Mouse (Mus musculus) myocyte (in vitro differentiated cells): ENCODE measurements around the gene Ankrd63.

ENCODE experiments used
- E2F4 ChIP-seq: IDR thresholded peaks from one replicate; pipeline ENCODE4 v1.6.1; 2011; ENCODE audit warnings: mild to moderate bottlenecking, control low read depth, moderate library complexity; ENCODE audit not compliant: insufficient read depth
- MAX ChIP-seq: IDR thresholded peaks from one replicate; pipeline ENCODE4 v1.6.1; 2011; ENCODE audit warnings: low read depth, mild to moderate bottlenecking, control low read depth
- SRF ChIP-seq: IDR thresholded peaks from one replicate; pipeline ENCODE4 v1.6.1; 2011; ENCODE audit warnings: low read depth; ENCODE audit not compliant: control insufficient read depth, insufficient read length

GRCm38 (mm10) chr2:118741183-118741582 is 37.4 kb upstream of the Ankrd63 start:
- TF ChIP-seq SRF (no peak), E2F4 (no peak), MAX (no peak)
